Mouse (Mus musculus): ENCODE data around the gene Aldh8a1. TPM values are rescaled to one million over a fixed set of nuclear protein-coding genes. Genes with fewer than 3 reads are reported as not detected.

Aldh8a1 gene
- polyA plus RNA-seq (2015; fragmentation: Nextera tagmentation; extraction: Ambion mirVana): 0.12 TPM in 1 of 2 replicates, not detected in the other

- no peaks in the 10 kb centered on the region for H3K9me3 ChIP-seq
- no peaks in the 10 kb centered on the region for H3K36me3 ChIP-seq
- H3K4me1 ChIP-seq (replicated peaks): no peaks in the 10 kb centered on the region
- WGBS: 87% methylated on average over 13 of the region's 13 CpGs
- no peak within 1 kb of the TSS for H3K4me2 ChIP-seq
- H3K9ac ChIP-seq: no peak within 1 kb of the TSS
- H3K27me3 ChIP-seq: no peaks in the 10 kb centered on the region
- no peak for ATAC-seq (ENCODE audit: low read depth)
- H3K27ac ChIP-seq (replicated peaks): no peak within 1 kb of the TSS
- no peak within 1 kb of the TSS for H3K4me3 ChIP-seq
Observed at GRCm38 (mm10) chr10:21376682-21377473, at the start of gene Aldh8a1. Gene Aldh8a1, plus strand, starts transcription at chr10:21377291.

- 88% methylated on average over 7 of the region's 7 CpGs for WGBS
- ATAC-seq (ENCODE audit: low read depth): no peak
- Histone ChIP-seq H3K9ac (no peak overlapping the region), H3K36me3 (0 out of 2 replicates have a peak, but pooled peaks cover 8% of the 10 kb centered on the region), H3K4me2 (no peak overlapping the region), H3K27ac (replicated peaks) (no peak overlapping the region), H3K4me1 (replicated peaks) (no peaks in the 10 kb centered on the region), H3K9me3 (no peaks in the 10 kb centered on the region), H3K27me3 (no peaks in the 10 kb centered on the region), H3K4me3 (no peak overlapping the region)
Observed at GRCm38 (mm10) chr10:21327605-21328135, 49.4 kb upstream of the Aldh8a1 start.

GRCm38 (mm10) chr10:21334349-21335105, 42.6 kb upstream of the Aldh8a1 start:
- no peak for ATAC-seq (ENCODE audit: low read depth)
- H3K9ac ChIP-seq: no peak overlapping the region
- no peaks in the 10 kb centered on the region for H3K4me1 ChIP-seq (replicated peaks)
- H3K4me3 ChIP-seq: no peak overlapping the region
- no peaks in the 10 kb centered on the region for H3K27me3 ChIP-seq
- H3K36me3 ChIP-seq: peaks cover 46% of the 10 kb centered on the region
- H3K4me2 ChIP-seq: no peak overlapping the region
- no peaks in the 10 kb centered on the region for H3K9me3 ChIP-seq
- WGBS: 87% methylated on average over 7 of the region's 7 CpGs
- no peak overlapping the region for H3K27ac ChIP-seq (replicated peaks)

- no peak overlapping the region for H3K27ac ChIP-seq (replicated peaks)
Observed at GRCm38 (mm10) chr10:21335534-21335933, 41.6 kb upstream of the Aldh8a1 start.

GRCm38 (mm10) chr10:21337191-21337590, 39.9 kb upstream of the Aldh8a1 start:
- 68% methylated on average over 2 of the region's 2 CpGs for WGBS
- H3K4me3 ChIP-seq: no peak overlapping the region
- no peaks in the 10 kb centered on the region for H3K9me3 ChIP-seq
- H3K9ac ChIP-seq: no peak overlapping the region
- no peak for ATAC-seq (ENCODE audit: low read depth)
- H3K36me3 ChIP-seq: peaks cover 50% of the 10 kb centered on the region
- no peaks in the 10 kb centered on the region for H3K4me1 ChIP-seq (replicated peaks)
- no peak overlapping the region for H3K4me2 ChIP-seq
- no peak overlapping the region for H3K27ac ChIP-seq (replicated peaks)
- H3K27me3 ChIP-seq: no peaks in the 10 kb centered on the region

More at GRCm38 (mm10) chr10:21335534-21335933, 41.6 kb upstream of the Aldh8a1 start:
- no peak for ATAC-seq (ENCODE audit: low read depth)
- H3K9ac ChIP-seq: no peak overlapping the region
- H3K9me3 ChIP-seq: no peaks in the 10 kb centered on the region
- no peak overlapping the region for H3K4me3 ChIP-seq
- peaks cover 46% of the 10 kb centered on the region for H3K36me3 ChIP-seq
- H3K4me2 ChIP-seq: no peak overlapping the region
- no peaks in the 10 kb centered on the region for H3K4me1 ChIP-seq (replicated peaks)
- H3K27me3 ChIP-seq: no peaks in the 10 kb centered on the region
- 94% methylated on average over 5 of the region's 5 CpGs for WGBS

- no peak overlapping the region for H3K4me3 ChIP-seq
- no peaks in the 10 kb centered on the region for H3K4me1 ChIP-seq (replicated peaks)
- ATAC-seq (ENCODE audit: low read depth): no peak
- no peaks in the 10 kb centered on the region for H3K27me3 ChIP-seq
- H3K4me2 ChIP-seq: no peak overlapping the region
- no peak overlapping the region for H3K9ac ChIP-seq
- H3K27ac ChIP-seq (replicated peaks): no peak overlapping the region
- H3K9me3 ChIP-seq: no peaks in the 10 kb centered on the region
- 85% methylated on average over 14 of the region's 14 CpGs for WGBS
- H3K36me3 ChIP-seq: peaks cover 63% of the 10 kb centered on the region
Observed at GRCm38 (mm10) chr10:21341706-21342105, 35.4 kb upstream of the Aldh8a1 start.

GRCm38 (mm10) chr10:21342331-21343005, 34.6 kb upstream of the Aldh8a1 start:
- Histone ChIP-seq H3K9me3 (no peaks in the 10 kb centered on the region), H3K9ac (no peak overlapping the region), H3K4me3 (no peak overlapping the region), H3K27me3 (no peaks in the 10 kb centered on the region), H3K27ac (replicated peaks) (no peak overlapping the region), H3K4me1 (replicated peaks) (no peaks in the 10 kb centered on the region), H3K36me3 (peaks cover 63% of the 10 kb centered on the region), H3K4me2 (no peak overlapping the region)
- no peak for ATAC-seq (ENCODE audit: low read depth)
- WGBS: 85% methylated on average over 11 of the region's 11 CpGs

- no peak overlapping the region for H3K9ac ChIP-seq
- peaks cover 66% of the 10 kb centered on the region for H3K36me3 ChIP-seq
Observed at GRCm38 (mm10) chr10:21347332-21347731, 29.8 kb upstream of the Aldh8a1 start.

GRCm38 (mm10) chr10:21349449-21349848, 27.6 kb upstream of the Aldh8a1 start:
- ATAC-seq (ENCODE audit: low read depth): no peak
- H3K36me3 ChIP-seq: peaks cover 69% of the 10 kb centered on the region
- WGBS: 93% methylated on average over 5 of the region's 5 CpGs

More at GRCm38 (mm10) chr10:21347332-21347731, 29.8 kb upstream of the Aldh8a1 start:
- Histone ChIP-seq H3K4me2 (no peak overlapping the region), H3K9me3 (no peaks in the 10 kb centered on the region), H3K27me3 (no peaks in the 10 kb centered on the region), H3K4me1 (replicated peaks) (no peaks in the 10 kb centered on the region), H3K27ac (replicated peaks) (no peak overlapping the region), H3K4me3 (no peak overlapping the region)
- WGBS: 92% methylated on average over 4 of the region's 4 CpGs
- ATAC-seq (ENCODE audit: low read depth): no peak

GRCm38 (mm10) chr10:21349946-21350345, 27.1 kb upstream of the Aldh8a1 start:
- H3K4me3 ChIP-seq: no peak overlapping the region
- no peak overlapping the region for H3K9ac ChIP-seq
- H3K9me3 ChIP-seq: no peaks in the 10 kb centered on the region
- no peaks in the 10 kb centered on the region for H3K4me1 ChIP-seq (replicated peaks)
- ATAC-seq (ENCODE audit: low read depth): no peak
- no peak overlapping the region for H3K27ac ChIP-seq (replicated peaks)
- no peak overlapping the region for H3K4me2 ChIP-seq
- WGBS: 94% methylated on average over 2 of the region's 2 CpGs
- H3K27me3 ChIP-seq: no peaks in the 10 kb centered on the region
- H3K36me3 ChIP-seq: peaks cover 72% of the 10 kb centered on the region

More at GRCm38 (mm10) chr10:21349449-21349848, 27.6 kb upstream of the Aldh8a1 start:
- Histone ChIP-seq H3K27ac (replicated peaks) (no peak overlapping the region), H3K9ac (no peak overlapping the region), H3K4me2 (no peak overlapping the region), H3K4me3 (no peak overlapping the region), H3K9me3 (no peaks in the 10 kb centered on the region), H3K4me1 (replicated peaks) (no peaks in the 10 kb centered on the region), H3K27me3 (no peaks in the 10 kb centered on the region)

GRCm38 (mm10) chr10:21350531-21351515, 26.3 kb upstream of the Aldh8a1 start:
- no peak overlapping the region for H3K9ac ChIP-seq
- H3K4me1 ChIP-seq (replicated peaks): no peaks in the 10 kb centered on the region
- no peaks in the 10 kb centered on the region for H3K9me3 ChIP-seq
- ATAC-seq (ENCODE audit: low read depth): no peak
- no peak overlapping the region for H3K4me2 ChIP-seq
- 94% methylated on average over 11 of the region's 11 CpGs for WGBS
- no peak overlapping the region for H3K27ac ChIP-seq (replicated peaks)
- peaks cover 70% of the 10 kb centered on the region for H3K36me3 ChIP-seq
- no peaks in the 10 kb centered on the region for H3K27me3 ChIP-seq
- H3K4me3 ChIP-seq: no peak overlapping the region
